Mouse (Mus musculus): ENCODE measurements around the gene Gm7073. TPM values are rescaled to one million over a fixed set of nuclear protein-coding genes. Genes with fewer than 3 reads are reported as not detected.

Gm7073 gene
- total RNA-seq, 1 experiment from 2014 or later, result not detected

GRCm38 (mm10) chrX:60394292-60394691 is 144.8 kb downstream of the Gm7073 start:
- no peak for ATAC-seq (replicated peaks; ENCODE audit: insufficient number of reproducible peaks, low FRiP score, low TSS enrichment, poor library complexity, severe bottlenecking)

DNA sequence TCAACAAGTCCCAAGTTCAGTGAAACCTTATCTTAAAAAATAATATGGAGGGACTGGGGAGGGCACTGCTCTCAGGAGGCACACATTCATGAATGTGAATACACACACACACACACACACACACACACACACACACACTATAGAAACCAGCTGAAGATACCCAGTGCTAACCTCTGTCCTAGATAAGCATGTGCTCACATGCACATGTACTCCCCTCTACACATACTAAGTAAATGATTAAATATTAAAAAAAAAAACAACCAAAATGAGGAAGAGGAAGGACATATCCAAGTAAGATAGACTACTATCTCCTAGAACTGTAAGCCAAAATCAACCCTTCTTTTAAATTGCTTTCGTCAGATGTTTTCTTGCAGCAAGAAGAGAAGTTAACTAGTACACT is 152.2 kb downstream of the Gm7073 start:
- ATAC-seq (replicated peaks; ENCODE audit: insufficient number of reproducible peaks, low FRiP score, low TSS enrichment, poor library complexity, severe bottlenecking), result no peak

Other genes with a start within 250 kb of the Gm7073 start
- 38.2 to 43.1 TPM (median 42.6 TPM) in 3 replicates for gene Atp11c, start 53.4 kb upstream of the Gm7073 start, total RNA-seq (2017)

Measured in monocyte, adult 5-6 weeks (primary cell).